Mouse (Mus musculus) heart, embryonic 12.5 days (tissue): Measurements from ENCODE around the gene Baiap2. TPM values are rescaled to one million over a fixed set of nuclear protein-coding genes. Genes with fewer than 3 reads are reported as not detected.

Experiments
- ATAC-seq: fragments of 200-750 bp; cut with Nextera tagmentation; 2 replicates; pipeline ENCODE4 v1.8.0; 2017; ENCODE audit warnings: moderate TSS enrichment, moderate library complexity; ENCODE audit not compliant: insufficient number of reproducible peaks, low FRiP score
- H3K27ac ChIP-seq: fragments of 300-500 bp; sonication (generic); 2 replicates; pipeline ENCODE4 v1.5.1; 2016; ENCODE audit warnings: mild to moderate bottlenecking, moderate library complexity; ENCODE audit not compliant: poor library complexity, severe bottlenecking
- H3K27me3 ChIP-seq: fragments of 300-500 bp; sonication (generic); replicated peaks from 2 replicates; pipeline ENCODE4 v1.6.1; 2016; ENCODE audit warnings: mild to moderate bottlenecking, moderate library complexity
- H3K36me3 ChIP-seq: fragments of 300-500 bp; sonication (generic); 2 replicates; pipeline ENCODE4 v1.6.1; 2016; ENCODE audit warnings: mild to moderate bottlenecking, moderate library complexity
- H3K4me1 ChIP-seq: fragments of 300-500 bp; sonication (generic); replicated peaks from 2 replicates; pipeline ENCODE4 v1.6.1; 2016; ENCODE audit warnings: mild to moderate bottlenecking
- H3K4me2 ChIP-seq: fragments of 300-500 bp; sonication (generic); 2 replicates; pipeline ENCODE4 v1.6.1; 2016; ENCODE audit warnings: mild to moderate bottlenecking, moderate library complexity
- H3K4me3 ChIP-seq: fragments of 300-500 bp; sonication (generic); 2 replicates; pipeline ENCODE4 v1.5.1; 2016; ENCODE audit warnings: mild to moderate bottlenecking
- H3K9ac ChIP-seq: fragments of 300-500 bp; sonication (generic); 2 replicates; pipeline ENCODE4 v1.6.1; 2016; ENCODE audit warnings: mild to moderate bottlenecking, moderate library complexity
- H3K9me3 ChIP-seq: fragments of 300-500 bp; sonication (generic); replicated peaks from 2 replicates; pipeline ENCODE4 v1.6.1; 2016; ENCODE audit warnings: mild to moderate bottlenecking, moderate library complexity
- WGBS: fragments of 180-500 bp; shearing (Covaris S2); methylation state at CpG from one replicate; pipeline ENCODE4 v1.1.7; 2016; 5-methylcytosine and 5-hydroxymethylcytosine counted together
- polyA plus RNA-seq: library from polyadenylated mRNA; unstranded; fragments of >200 nt; fragmentation: Nextera tagmentation; extraction: Ambion mirVana; gene quantifications from 2 replicates; pipeline ENCODE4 v1.2.1, GENCODE M21; 2016

Baiap2 gene
- polyA plus RNA-seq, 1 experiment from 2014 or later = 15.6 TPM

DNA sequence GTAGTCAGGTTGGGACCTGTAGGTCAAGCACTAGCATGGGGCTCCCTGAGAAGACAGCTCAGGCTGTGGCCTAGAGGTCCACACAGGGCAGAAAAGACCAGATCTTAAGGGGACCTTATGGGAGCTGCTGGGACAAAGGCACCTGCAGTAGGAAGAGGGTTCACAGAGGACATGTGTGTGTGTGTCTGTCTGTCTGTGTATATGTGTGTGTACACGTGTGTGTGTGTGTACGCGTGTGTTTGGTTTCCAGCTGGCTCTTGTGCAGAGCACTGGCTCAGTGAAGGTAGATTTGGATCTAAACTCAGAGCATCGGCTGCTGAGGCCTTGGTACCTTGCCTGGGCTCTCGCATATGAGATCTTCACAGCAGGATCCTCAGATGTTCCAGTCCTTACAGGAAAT is 21.9 kb upstream of the Baiap2 start:
- Histone ChIP-seq H3K4me3 (no peak overlapping the region), H3K9ac (no peak overlapping the region), H3K4me1 (peaks cover 29% of the 10 kb centered on the region), H3K4me2 (no peak overlapping the region), H3K9me3 (no peaks in the 10 kb centered on the region), H3K27ac (no peak overlapping the region), H3K36me3 (peaks cover 37% of the 10 kb centered on the region), H3K27me3 (no peaks in the 10 kb centered on the region)
- WGBS = 87% methylated on average over 5 of the region's 5 CpGs
- ATAC-seq = no peak

DNA sequence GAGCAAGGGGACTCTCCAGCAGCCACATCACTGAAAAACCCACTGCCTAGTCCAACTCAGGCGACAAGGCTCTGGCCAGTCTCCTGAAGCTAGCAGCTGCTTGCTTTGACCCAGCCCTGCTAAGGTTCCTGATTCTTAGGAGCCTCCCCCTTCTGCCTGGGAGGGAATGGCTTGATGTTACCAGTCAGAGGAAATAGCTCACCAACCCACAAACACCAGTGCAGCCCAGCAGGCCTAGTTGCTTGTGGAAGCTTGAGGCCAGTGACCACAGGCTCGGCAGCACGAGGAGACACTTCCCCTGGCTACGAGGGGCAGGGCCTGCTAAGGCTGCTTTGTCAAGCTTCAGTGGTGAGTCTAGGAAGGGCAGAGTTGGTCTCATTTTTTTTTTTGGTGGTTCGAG is 17.4 kb upstream of the Baiap2 start:
- Histone ChIP-seq H3K4me2 (no peak overlapping the region), H3K27ac (no peak overlapping the region), H3K9me3 (no peaks in the 10 kb centered on the region), H3K4me3 (no peak overlapping the region), H3K9ac (no peak overlapping the region), H3K36me3 (peaks cover under 1% of the 10 kb centered on the region; the same call in 1 of the 2 replicates), H3K27me3 (no peaks in the 10 kb centered on the region), H3K4me1 (peaks cover 15% of the 10 kb centered on the region)
- 68% methylated on average over 5 of the region's 5 CpGs for WGBS
- no peak for ATAC-seq

DNA sequence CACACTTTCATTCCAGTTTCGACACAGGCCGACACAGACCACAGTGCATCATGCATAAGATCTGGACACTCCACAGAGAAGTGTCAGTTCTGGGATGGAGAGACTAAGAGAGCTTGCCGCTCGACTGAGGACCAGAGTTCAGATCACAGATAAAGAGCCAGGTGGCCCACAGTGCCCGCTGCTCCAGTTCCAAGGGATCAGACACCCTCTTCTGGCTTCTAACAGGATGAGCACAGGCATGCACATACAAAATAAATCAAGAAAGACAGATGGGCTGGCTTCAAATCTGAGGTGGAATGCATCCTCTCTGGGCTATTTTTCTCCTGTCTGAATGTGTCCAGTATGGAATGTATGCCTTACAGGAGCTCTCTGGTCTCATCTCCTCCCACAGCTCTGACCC is 15.8 kb upstream of the Baiap2 start:
- no peak overlapping the region for H3K27ac ChIP-seq
- 74% methylated on average over 5 of the region's 5 CpGs for whole genome bisulfite sequencing
- no peak overlapping the region for H3K4me3 ChIP-seq
- ATAC-seq = no peak
- peaks cover 11% of the 10 kb centered on the region for H3K4me1 ChIP-seq
- no peak overlapping the region for H3K9ac ChIP-seq
- H3K36me3 ChIP-seq = no peaks in the 10 kb centered on the region
- H3K27me3 ChIP-seq = no peaks in the 10 kb centered on the region
- peaks cover 3% of the 10 kb centered on the region; the same call in 1 of the 2 replicates for H3K9me3 ChIP-seq
- no peak overlapping the region for H3K4me2 ChIP-seq

DNA sequence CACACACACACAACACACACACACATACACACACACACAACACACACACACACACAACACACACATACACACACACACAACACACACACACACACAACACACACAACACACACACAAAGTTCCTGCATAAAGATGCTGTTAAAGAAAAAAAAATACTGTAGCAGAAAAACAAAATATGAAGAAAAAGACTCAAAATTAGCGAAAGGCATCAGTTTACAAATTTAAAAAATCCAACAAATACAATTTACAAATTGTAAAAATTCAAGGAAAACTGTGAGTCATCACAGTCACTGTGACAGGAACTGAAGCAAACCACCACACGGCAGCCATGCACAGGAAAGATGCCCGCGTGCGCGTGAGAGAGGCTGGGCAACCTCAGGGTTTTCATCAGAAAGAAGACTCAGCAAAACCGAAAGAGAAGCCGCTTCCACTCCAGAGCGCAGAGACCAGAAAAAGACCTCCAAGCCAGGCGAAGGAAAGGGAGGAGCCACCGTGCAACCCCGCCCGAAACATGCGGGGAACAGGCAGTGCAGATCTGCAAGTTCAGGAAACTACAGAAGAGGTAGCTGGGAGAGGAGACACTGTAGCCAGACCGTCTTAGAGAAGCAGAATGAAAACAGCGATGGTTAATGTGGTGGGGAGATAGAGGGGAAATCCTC is 14.4 kb upstream of the Baiap2 start:
- H3K36me3 ChIP-seq = no peaks in the 10 kb centered on the region
- H3K4me1 ChIP-seq = 0 out of 2 replicates have a peak, but pooled peaks cover 11% of the 10 kb centered on the region
- no peak overlapping the region; the same call in 1 of the 2 replicates for H3K9ac ChIP-seq
- H3K4me2 ChIP-seq = peak overlapping the region; percentile 49
- H3K27me3 ChIP-seq = no peaks in the 10 kb centered on the region
- 49% methylated on average over 16 of the region's 16 CpGs for WGBS
- H3K27ac ChIP-seq = no peak overlapping the region; the same call in 1 of the 2 replicates
- peak overlapping the region; percentile 24; the same call in 1 of the 2 replicates for H3K4me3 ChIP-seq
- no peak for ATAC-seq
- peaks cover 3% of the 10 kb centered on the region; the same call in 1 of the 2 replicates for H3K9me3 ChIP-seq

DNA sequence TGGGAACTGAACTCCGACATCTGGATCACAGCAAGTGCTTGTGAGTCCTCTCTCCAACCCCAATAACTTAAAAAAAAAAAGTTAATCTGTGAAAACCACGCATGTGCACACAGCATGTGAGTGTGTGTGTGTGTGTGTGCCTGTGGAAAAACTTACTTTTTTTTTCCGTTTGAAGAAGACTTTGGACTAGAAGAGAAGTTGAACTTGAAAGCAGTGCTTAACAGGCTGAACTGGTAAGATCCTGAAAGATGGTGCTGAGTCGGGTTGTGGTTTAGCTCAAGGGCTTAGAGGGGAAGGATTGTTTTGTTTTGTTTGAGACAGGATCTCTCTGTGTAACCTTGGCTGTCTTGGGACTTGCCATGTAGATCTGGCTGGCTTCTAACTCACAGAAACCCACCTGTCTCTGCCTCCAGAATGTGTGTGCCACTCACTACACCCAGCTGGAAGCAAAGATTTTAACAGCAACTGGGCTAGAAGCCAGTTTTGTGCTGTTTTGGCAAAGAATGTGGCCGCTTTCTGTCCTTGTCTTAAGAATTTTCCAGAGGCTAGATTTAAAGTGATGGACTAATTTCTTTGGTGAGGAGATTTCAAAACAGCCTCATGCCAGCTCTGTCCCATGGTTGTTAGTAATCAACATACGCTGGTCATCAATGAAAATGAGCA is 12.8 kb upstream of the Baiap2 start:
- H3K4me3 ChIP-seq = no peak overlapping the region
- H3K9ac ChIP-seq = no peak overlapping the region
- no peak overlapping the region for H3K27ac ChIP-seq
- H3K4me1 ChIP-seq = 0 out of 2 replicates have a peak, but pooled peaks cover 8% of the 10 kb centered on the region
- no peak for ATAC-seq
- H3K36me3 ChIP-seq = no peaks in the 10 kb centered on the region
- WGBS = 74% methylated on average over 6 of the region's 6 CpGs
- H3K4me2 ChIP-seq = no peak overlapping the region
- peaks cover 3% of the 10 kb centered on the region; the same call in 1 of the 2 replicates for H3K9me3 ChIP-seq
- H3K27me3 ChIP-seq = no peaks in the 10 kb centered on the region

DNA sequence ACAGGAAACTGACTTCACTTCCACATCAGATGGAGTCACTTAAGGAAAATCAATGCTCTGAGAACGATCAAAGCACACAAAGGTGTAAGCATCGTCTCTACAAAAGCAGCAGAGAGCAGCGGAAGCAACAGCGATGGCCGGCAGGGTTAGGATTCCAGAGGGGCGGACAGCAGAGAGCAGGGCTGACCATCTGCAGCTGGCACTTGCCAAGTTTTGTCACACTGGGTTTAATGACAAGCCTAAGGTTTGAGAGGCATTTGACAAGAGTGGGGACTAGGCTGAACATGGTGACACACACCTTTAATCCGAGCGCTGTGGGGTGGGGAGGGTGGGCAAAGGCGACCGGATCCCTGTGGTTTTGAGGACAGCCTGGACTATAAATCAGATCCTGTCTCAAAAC is 10.8 kb upstream of the Baiap2 start:
- H3K4me2 ChIP-seq = no peak overlapping the region
- H3K9ac ChIP-seq = no peak overlapping the region
- H3K36me3 ChIP-seq = no peaks in the 10 kb centered on the region
- peaks cover 14% of the 10 kb centered on the region; the same call in 1 of the 2 replicates for H3K4me1 ChIP-seq
- H3K27ac ChIP-seq = no peak overlapping the region
- 74% methylated on average over 10 of the region's 10 CpGs for WGBS
- H3K27me3 ChIP-seq = peaks cover 5% of the 10 kb centered on the region; the same call in 1 of the 2 replicates
- H3K4me3 ChIP-seq = no peak overlapping the region
- no peak for ATAC-seq
- peaks cover 3% of the 10 kb centered on the region; the same call in 1 of the 2 replicates for H3K9me3 ChIP-seq

DNA sequence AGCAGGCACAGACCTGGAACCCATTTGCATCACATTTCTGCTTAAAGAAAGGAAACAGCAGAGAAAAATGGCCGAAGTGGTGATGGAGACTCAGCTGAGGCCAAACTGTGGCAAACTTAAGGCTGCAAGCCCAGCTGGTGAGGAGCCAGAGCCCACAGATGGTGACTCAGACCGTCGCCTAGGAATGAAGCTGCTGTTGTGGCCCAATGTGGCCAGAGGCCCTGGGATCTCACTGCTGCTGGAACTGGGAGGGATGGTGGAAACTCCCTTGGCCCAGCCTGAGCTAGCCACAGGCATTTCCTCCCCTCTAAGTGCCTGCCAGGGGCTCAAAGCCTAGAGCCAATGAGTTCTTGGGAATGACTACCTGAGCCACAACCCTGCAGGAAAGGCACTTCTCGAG is 9.4 kb upstream of the Baiap2 start:
- Histone ChIP-seq H3K36me3 (no peaks in the 10 kb centered on the region), H3K9me3 (peaks cover 3% of the 10 kb centered on the region; the same call in 1 of the 2 replicates), H3K27me3 (peaks cover 10% of the 10 kb centered on the region), H3K4me1 (peaks cover 28% of the 10 kb centered on the region), H3K4me3 (no peak overlapping the region), H3K9ac (no peak overlapping the region), H3K4me2 (no peak overlapping the region), H3K27ac (no peak overlapping the region)
- ATAC-seq = no peak
- WGBS = 48% methylated on average over 4 of the region's 4 CpGs

DNA sequence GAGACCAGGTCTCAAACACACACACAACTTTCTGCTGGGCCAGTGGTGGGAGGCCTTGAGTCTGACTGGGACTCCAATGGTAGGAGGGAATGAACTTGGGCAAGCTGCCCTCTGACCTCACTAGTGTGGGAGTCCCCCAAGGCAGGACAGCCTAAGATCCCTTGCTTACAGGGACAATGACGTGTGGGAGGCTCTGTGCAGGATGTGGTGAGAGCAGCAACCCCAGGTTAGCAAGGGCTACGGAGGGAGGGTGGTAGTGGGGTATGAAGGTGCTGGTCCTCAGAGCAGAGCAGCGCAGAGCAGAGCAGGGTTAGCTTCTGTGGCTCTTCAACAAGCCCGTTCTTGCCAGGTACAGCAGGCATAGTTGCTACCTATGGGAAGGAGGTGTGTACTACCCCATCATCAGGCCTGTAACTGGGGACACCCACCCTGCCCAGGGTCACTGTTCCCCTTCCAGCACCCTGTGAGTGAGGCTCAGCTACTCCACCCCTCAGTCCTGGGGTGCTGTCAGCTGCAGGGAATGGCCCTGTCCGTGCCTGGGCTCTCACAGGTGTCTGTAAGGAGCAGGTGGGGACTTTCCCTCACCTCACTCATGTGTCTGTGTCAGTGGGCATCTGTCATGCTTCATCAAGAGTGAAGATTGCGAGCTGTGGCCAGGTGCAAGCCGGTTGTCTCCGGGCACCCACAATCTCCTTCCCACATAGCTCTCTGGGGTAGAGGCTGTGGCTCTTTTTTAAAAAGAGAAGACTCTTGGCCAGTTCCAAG is 8.6 kb upstream of the Baiap2 start:
- no peak overlapping the region for H3K4me3 ChIP-seq
- peaks cover 34% of the 10 kb centered on the region for H3K4me1 ChIP-seq
- 81% methylated on average over 8 of the region's 8 CpGs for WGBS
- no peak overlapping the region for H3K27ac ChIP-seq
- H3K4me2 ChIP-seq = no peak overlapping the region
- H3K9ac ChIP-seq = no peak overlapping the region
- no peaks in the 10 kb centered on the region for H3K36me3 ChIP-seq
- peaks cover 3% of the 10 kb centered on the region; the same call in 1 of the 2 replicates for H3K9me3 ChIP-seq
- H3K27me3 ChIP-seq = peaks cover 19% of the 10 kb centered on the region
- ATAC-seq = no peak

DNA sequence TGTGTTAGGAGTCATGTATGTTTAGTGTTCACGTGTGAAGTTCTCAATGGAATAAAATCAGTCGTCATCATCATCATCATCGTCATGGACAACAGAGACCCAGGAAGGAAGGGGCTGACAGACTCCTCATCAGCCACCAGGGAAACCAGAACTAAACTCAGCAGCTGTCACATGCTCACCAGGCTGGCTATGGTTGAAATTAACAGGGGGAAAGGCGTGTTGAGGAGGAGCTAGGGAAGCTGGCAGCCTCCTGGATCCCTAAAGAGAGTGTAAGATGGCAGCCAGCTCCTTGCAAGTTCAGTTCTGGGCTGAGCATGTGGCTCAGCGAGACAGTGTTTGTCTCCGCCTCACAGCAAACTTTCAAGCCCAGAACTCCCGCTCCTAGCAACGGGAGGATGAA is 7.8 kb upstream of the Baiap2 start:
- H3K36me3 ChIP-seq = no peaks in the 10 kb centered on the region
- no peak overlapping the region for H3K27ac ChIP-seq

DNA sequence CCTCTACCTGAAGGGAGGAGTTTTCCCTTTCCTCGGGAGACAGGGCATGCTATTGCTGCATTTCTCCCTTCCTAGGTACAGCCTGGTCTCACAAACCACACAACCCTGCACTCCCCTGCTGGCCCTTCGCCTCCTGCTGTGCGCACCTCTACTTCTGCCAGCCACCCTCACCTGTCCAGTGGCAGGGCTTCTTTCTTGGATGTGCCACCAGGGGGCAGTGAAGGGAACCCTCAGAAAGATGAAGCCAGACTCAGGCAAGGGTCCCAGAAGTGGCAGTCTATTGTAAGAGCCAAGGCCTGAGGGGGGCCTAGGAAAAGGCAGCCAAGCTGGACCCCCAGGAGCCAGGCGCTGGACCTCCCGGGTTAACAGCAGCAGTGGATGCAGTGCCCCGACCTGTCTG is 7.1 kb upstream of the Baiap2 start:
- H3K27me3 ChIP-seq = peaks cover 33% of the 10 kb centered on the region
- H3K4me1 ChIP-seq = peaks cover 39% of the 10 kb centered on the region
- no peak overlapping the region for H3K27ac ChIP-seq
- H3K36me3 ChIP-seq = no peaks in the 10 kb centered on the region
- H3K4me2 ChIP-seq = no peak overlapping the region
- H3K9ac ChIP-seq = no peak overlapping the region
- 21% methylated on average over 6 of the region's 6 CpGs for WGBS
- H3K9me3 ChIP-seq = peaks cover 3% of the 10 kb centered on the region; the same call in 1 of the 2 replicates
- ATAC-seq = no peak
- H3K4me3 ChIP-seq = no peak overlapping the region

More for the DNA sequence above, 7.8 kb upstream of the Baiap2 start:
- H3K27me3 ChIP-seq = peaks cover 26% of the 10 kb centered on the region
- 66% methylated on average over 8 of the region's 8 CpGs for WGBS
- peaks cover 35% of the 10 kb centered on the region for H3K4me1 ChIP-seq
- no peak overlapping the region for H3K4me2 ChIP-seq
- no peak for ATAC-seq
- H3K9me3 ChIP-seq = peaks cover 3% of the 10 kb centered on the region; the same call in 1 of the 2 replicates
- H3K9ac ChIP-seq = no peak overlapping the region
- H3K4me3 ChIP-seq = no peak overlapping the region

DNA sequence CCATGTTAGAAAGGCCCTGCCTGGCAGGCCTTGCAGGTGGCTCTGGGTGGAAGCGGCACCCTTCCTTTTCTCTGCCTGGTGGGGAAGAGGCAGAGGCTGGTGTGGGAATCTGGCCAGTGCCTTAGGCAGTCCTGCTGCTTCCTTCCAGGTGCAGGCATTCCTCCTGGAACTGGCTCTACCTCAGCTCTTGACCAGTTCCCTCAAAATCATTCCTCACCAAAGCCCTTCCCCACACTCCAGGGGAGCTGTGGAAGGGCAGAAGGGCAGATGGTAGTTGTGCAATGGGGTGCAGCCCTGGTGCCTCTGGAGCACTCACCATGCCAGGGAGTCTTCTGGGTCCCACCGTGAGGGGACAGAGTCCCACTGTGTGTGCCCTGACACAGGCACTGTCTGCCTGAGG is 6.1 kb upstream of the Baiap2 start:
- H3K27me3 ChIP-seq = peaks cover 41% of the 10 kb centered on the region
- no peak for ATAC-seq
- WGBS = 78% methylated on average over 2 of the region's 2 CpGs

More for the DNA sequence above, 6.1 kb upstream of the Baiap2 start:
- H3K9me3 ChIP-seq = no peaks in the 10 kb centered on the region
- H3K4me3 ChIP-seq = no peak overlapping the region
- peaks cover 43% of the 10 kb centered on the region for H3K4me1 ChIP-seq
- H3K27ac ChIP-seq = no peak overlapping the region
- no peak overlapping the region for H3K9ac ChIP-seq
- no peak overlapping the region for H3K4me2 ChIP-seq
- no peaks in the 10 kb centered on the region for H3K36me3 ChIP-seq
